Mouse (Mus musculus): ENCODE results near the gene Traf3ip1. TPM values are rescaled to one million over a fixed set of nuclear protein-coding genes. Genes with fewer than 3 reads are reported as not detected.

The Traf3ip1 gene
- polyA plus RNA-seq, 1 experiment from 2014 or later, result 19.0 TPM

GRCm38 (mm10) chr1:91572458-91572857, 78.0 kb downstream of the Traf3ip1 start:
- POLR2A ChIA-PET, result no interaction called here
- peaks cover 18% of the 10 kb centered on the region for H3K27me3 ChIP-seq
- DNase-seq (ENCODE audit: low read depth, low spot score) (no peak), ATAC-seq (no peak)
- TF ChIP-seq CTCF (IDR thresholded peaks at IDR 0.05), result no peak
- CTCF ChIA-PET, result no interaction called here
- in situ Hi-C loops (cut with MboI; ENCODE audit: low pct_unique_long_range_greater_than_20kb), result no loop called here

GRCm38 (mm10) chr1:91574208-91574607, 79.8 kb downstream of the Traf3ip1 start:
- DNase-seq (ENCODE audit: low read depth, low spot score), result no peak
- POLR2A ChIA-PET, result no interaction called here

GRCm38 (mm10) chr1:91577883-91578517, 83.6 kb downstream of the Traf3ip1 start:
- no peak for DNase-seq (ENCODE audit: low read depth, low spot score)
- CTCF ChIA-PET, result no interaction called here
- peak; percentile 46 for ATAC-seq
- in situ Hi-C loops (cut with MboI; ENCODE audit: low pct_unique_long_range_greater_than_20kb), result loop anchor here (5.0 kb wide), 2 partner anchors 174 to 304 kb away; no protein-coding TSS in a partner anchor
- no peak for TF ChIP-seq CTCF (IDR thresholded peaks at IDR 0.05)
- POLR2A ChIA-PET, result no interaction called here
- H3K27me3 ChIP-seq, result peaks cover under 1% of the 10 kb centered on the region

More at GRCm38 (mm10) chr1:91574208-91574607, 79.8 kb downstream of the Traf3ip1 start:
- no peak for ATAC-seq
- in situ Hi-C loops (cut with MboI; ENCODE audit: low pct_unique_long_range_greater_than_20kb), result no loop called here
- TF ChIP-seq CTCF (IDR thresholded peaks at IDR 0.05), result peak; percentile 95
- CTCF ChIA-PET, result interaction anchor here (0.5 to 1.7 kb wide), 10 partner anchors 21 to 394 kb away, joined by 3 to 7 read pairs (median 4); no protein-coding TSS in a partner anchor
- H3K27me3 ChIP-seq, result peaks cover 12% of the 10 kb centered on the region

Other genes starting within 250 kb of the Traf3ip1 start
- 94.5 TPM for gene Ube2f, start 244.3 kb upstream of the Traf3ip1 start, polyA plus RNA-seq (2021)
- 98.6 TPM for gene Scly, start 196.3 kb upstream of the Traf3ip1 start, polyA plus RNA-seq (2021)
- 0.14 TPM for gene Espnl, start 172.6 kb upstream of the Traf3ip1 start, polyA plus RNA-seq (2021)
- 27.2 TPM for gene Klhl30, start 143.6 kb upstream of the Traf3ip1 start, polyA plus RNA-seq (2021)
- gene Erfe, start 128.2 kb upstream of the Traf3ip1 start, polyA plus RNA-seq (2021), result 0.50 TPM
- 82.4 TPM for gene Ilkap, start 95.8 kb upstream of the Traf3ip1 start, polyA plus RNA-seq (2021)
- gene Hes6, start 80.6 kb upstream of the Traf3ip1 start, polyA plus RNA-seq (2021), result 52.9 TPM
- 9.7 TPM for gene Per2, start 35.3 kb upstream of the Traf3ip1 start, polyA plus RNA-seq (2021)
- gene Asb1, start 45.9 kb downstream of the Traf3ip1 start, polyA plus RNA-seq (2021), result 15.4 TPM